Mouse (Mus musculus): ENCODE measurements around the gene Ift74.

DNA sequence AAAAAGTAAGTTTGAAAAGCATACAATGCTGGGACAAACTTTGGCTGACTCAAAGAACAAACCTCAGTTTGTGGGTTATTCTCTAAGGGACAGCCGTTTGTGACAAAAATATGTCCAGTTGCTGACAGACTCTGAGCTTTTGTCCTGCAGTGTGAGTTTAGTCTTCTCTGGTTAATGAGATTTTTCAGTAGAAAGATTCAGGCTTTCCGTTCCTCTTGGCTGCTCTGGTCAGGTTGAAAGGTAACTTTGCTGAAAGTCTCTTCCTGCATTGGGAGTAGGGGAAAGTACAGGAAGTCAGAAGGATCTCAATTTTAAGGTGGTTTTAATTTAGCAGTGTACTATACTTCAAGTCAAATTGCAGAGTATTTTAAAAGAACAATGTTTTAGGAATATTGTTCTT is 8.7 kb upstream of the Ift74 start:
- TF ChIP-seq GATA1 (IDR thresholded peaks at IDR 0.05; ENCODE audit: borderline replicate concordance, low read length) (no peak), FLI1 (IDR thresholded peaks at IDR 0.05; ENCODE audit: low read length) (no peak)
